Mouse (Mus musculus) CH12.LX (cell line): ENCODE measurements around the gene Prss27.
A peak's percentile ranks its signal among the peaks of the same experiment; 100 is the strongest.

Experiments used
- BHLHE40 ChIP-seq: IDR thresholded peaks from 2 replicates; pipeline ENCODE4 v1.6.1; 2011; ENCODE audit warnings: mild to moderate bottlenecking, low read depth, low read length, improper control_type of control experiment
- CTCF ChIP-seq, 2 experiments: IDR thresholded peaks in 1 of 2; conservative IDR thresholded peaks in 1 of 2; 2 replicates each; pipeline ENCODE4 v1.5.1; 2011 to 2012; ENCODE audit warnings: low read depth in 2 of 2, low read length in 2 of 2, improper control_type of control experiment in 1 of 2, inconsistent platforms in 1 of 2, mild to moderate bottlenecking in 1 of 2, moderate library complexity in 1 of 2
- JUND ChIP-seq: conservative IDR thresholded peaks from 2 replicates; pipeline ENCODE4 v1.6.1; 2011; ENCODE audit warnings: low read depth, low read length, improper control_type of control experiment
- NRF1 ChIP-seq: IDR thresholded peaks from 2 replicates; pipeline ENCODE4 v1.6.1; 2014; ENCODE audit warnings: low read depth, mild to moderate bottlenecking, inconsistent platforms, low read length, improper control_type of control experiment, moderate library complexity
- POLR2A ChIP-seq: IDR thresholded peaks from 2 replicates; pipeline ENCODE4 v1.6.1; 2011; ENCODE audit warnings: low read depth, mild to moderate bottlenecking, improper control_type of control experiment, low read length
- RCOR1 ChIP-seq: conservative IDR thresholded peaks from 2 replicates; pipeline ENCODE4 v1.6.1; 2012; ENCODE audit warnings: low read depth, mild to moderate bottlenecking, inconsistent platforms, low read length, improper control_type of control experiment
- TCF12 ChIP-seq: IDR thresholded peaks from 2 replicates; pipeline ENCODE4 v1.6.1; 2014; ENCODE audit warnings: low read depth, mild to moderate bottlenecking, inconsistent platforms, low read length, improper control_type of control experiment
- ZC3H11A ChIP-seq: IDR thresholded peaks from 2 replicates; pipeline ENCODE4 v1.6.1; 2012; ENCODE audit warnings: low read depth, mild to moderate bottlenecking, inconsistent platforms, low read length, improper control_type of control experiment
- ZKSCAN1 ChIP-seq: IDR thresholded peaks from 2 replicates; pipeline ENCODE4 v1.6.1; 2012; ENCODE audit warnings: low read depth, inconsistent platforms, low read length, improper control_type of control experiment, borderline replicate concordance

- no peak for TF ChIP-seq BHLHE40
- peak in 1 of 2 experiments; percentile 27; a peak in 1 of 4 replicates for TF ChIP-seq CTCF (conservative IDR thresholded peaks at IDR 0.05 in 1 of 2, IDR thresholded peaks at IDR 0.05 in 1 of 2; ENCODE audit: low read depth in 2 of 2, low read length in 2 of 2)
- TF ChIP-seq TCF12, result no peak
- TF ChIP-seq NRF1, result no peak
- no peak for TF ChIP-seq RCOR1
- TF ChIP-seq POLR2A, result no peak
- no peak for TF ChIP-seq ZKSCAN1
- no peak for TF ChIP-seq ZC3H11A
- TF ChIP-seq JUND, result no peak
Observed at GRCm38 (mm10) chr17:24044482-24044881, 6.5 kb downstream of the Prss27 start.
